Mouse (Mus musculus): ENCODE measurements around the gene Cyb561a3. TPM values are rescaled to one million over a fixed set of nuclear protein-coding genes. Genes with fewer than 3 reads are reported as not detected.
"Not testable (repeated sequence)": the region's sequence is repeated elsewhere in the genome, so short reads cannot be mapped to it uniquely, and the experiment has no call there.

The Cyb561a3 gene
- polyA plus RNA-seq (2015; fragmentation: Nextera tagmentation; extraction: Ambion mirVana): 16.6 and 16.7 TPM in 2 replicates

DNA sequence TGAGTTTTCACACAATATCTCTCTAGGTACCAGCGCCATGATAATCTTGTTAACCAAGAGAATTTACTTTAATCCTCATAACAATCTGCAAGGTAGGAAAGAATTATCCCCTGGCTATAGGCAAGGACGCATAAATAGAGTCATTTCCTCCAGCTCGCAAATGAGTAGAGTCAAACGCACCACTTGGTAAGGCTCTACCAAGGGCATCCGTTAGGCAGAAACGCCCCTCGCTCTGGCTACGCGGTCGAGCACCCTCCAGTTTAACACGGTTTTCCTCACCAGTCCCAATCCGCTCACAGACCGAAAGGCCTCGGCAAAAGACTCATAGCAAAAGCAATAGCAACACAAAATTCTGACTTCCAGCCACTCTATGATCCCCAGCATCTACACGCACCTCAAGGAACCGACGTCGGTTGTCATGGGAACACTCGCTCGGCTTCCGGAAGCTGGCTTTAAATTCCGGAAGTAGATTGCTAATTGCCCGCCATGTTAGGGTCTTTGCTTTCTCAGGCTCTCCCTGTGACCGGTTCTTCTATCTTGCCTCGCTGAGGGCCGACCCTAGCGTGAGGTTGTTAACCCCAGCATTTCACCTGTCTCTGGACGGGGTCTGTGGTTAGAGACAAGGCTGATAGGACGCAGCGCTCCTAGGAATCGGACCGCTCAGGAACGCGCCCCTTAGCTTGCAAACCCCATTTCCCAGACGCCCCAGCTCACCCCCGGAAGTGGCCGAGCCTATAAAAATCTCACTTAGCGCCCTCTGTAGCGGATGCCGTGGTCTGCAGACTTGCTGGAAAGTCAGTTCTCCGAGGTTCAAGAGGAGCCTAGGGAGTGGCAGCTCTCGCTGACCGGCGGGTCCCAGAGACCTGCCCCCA is at the start of gene Cyb561a3, which contains the start of gene Tmem138:
Gene Cyb561a3, plus strand, starts transcription at position 483 of the 872 bp plus-strand sequence.
Gene Tmem138, minus strand, starts transcription at position 673 of the 872 bp plus-strand sequence.
- WGBS: under 1% methylated on average over 44 of the region's 44 CpGs
- ATAC-seq (replicated peaks; ENCODE audit: low FRiP score): peak; percentile 97
- peaks cover 33% of the 10 kb centered on the region for H3K36me3 ChIP-seq
- H3K27ac ChIP-seq: peak within 1 kb of the TSS; percentile 96
- no peaks in the 10 kb centered on the region for H3K27me3 ChIP-seq
- peak within 1 kb of the TSS; percentile 81 for H3K4me2 ChIP-seq
- no peaks in the 10 kb centered on the region for H3K9me3 ChIP-seq (replicated peaks)
- peak within 1 kb of the TSS; percentile 76 for H3K4me3 ChIP-seq (replicated peaks)
- peak within 1 kb of the TSS; percentile 69 for H3K9ac ChIP-seq
- H3K4me1 ChIP-seq: peaks cover 17% of the 10 kb centered on the region

GRCm38 (mm10) chr19:10530082-10530481 is 46.9 kb upstream of the Cyb561a3 start:
- peaks cover 17% of the 10 kb centered on the region for H3K4me1 ChIP-seq
- whole genome bisulfite sequencing: 93% methylated on average over 1 of the region's 1 CpGs
- no peaks in the 10 kb centered on the region for H3K9me3 ChIP-seq (replicated peaks)
- peaks cover 65% of the 10 kb centered on the region for H3K36me3 ChIP-seq
- no peak overlapping the region for H3K4me2 ChIP-seq
- H3K4me3 ChIP-seq (replicated peaks): no peak overlapping the region
- no peak for ATAC-seq (replicated peaks; ENCODE audit: low FRiP score)
- no peak overlapping the region for H3K9ac ChIP-seq
- H3K27ac ChIP-seq: no peak overlapping the region
- no peaks in the 10 kb centered on the region for H3K27me3 ChIP-seq

DNA sequence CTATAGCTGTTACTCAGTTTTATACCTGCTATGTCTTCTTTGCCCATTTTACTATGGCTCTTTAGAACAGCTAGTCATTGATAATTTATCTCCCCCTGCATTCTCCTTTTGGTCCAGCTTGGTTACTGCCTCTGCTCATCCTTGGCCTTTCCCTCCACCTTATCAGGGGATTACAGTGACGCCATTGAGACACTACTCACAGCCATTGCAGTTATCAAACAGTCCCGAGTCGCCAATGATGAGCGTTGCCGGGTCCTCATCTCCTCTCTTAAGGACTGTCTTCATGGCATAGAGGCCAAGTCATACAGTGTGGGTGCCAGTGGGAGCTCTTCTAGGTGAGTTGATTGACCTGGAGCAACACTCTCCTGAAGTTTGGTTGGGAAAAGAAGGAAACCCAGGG is 37.5 kb upstream of the Cyb561a3 start:
- Histone ChIP-seq H3K27me3 (no peaks in the 10 kb centered on the region), H3K4me1 (no peaks in the 10 kb centered on the region), H3K27ac (no peak overlapping the region), H3K9me3 (replicated peaks) (no peaks in the 10 kb centered on the region), H3K36me3 (peaks cover 93% of the 10 kb centered on the region), H3K4me2 (no peak overlapping the region), H3K4me3 (replicated peaks) (no peak overlapping the region), H3K9ac (no peak overlapping the region)
- ATAC-seq (replicated peaks; ENCODE audit: low FRiP score): no peak
- WGBS: 95% methylated on average over 5 of the region's 5 CpGs

DNA sequence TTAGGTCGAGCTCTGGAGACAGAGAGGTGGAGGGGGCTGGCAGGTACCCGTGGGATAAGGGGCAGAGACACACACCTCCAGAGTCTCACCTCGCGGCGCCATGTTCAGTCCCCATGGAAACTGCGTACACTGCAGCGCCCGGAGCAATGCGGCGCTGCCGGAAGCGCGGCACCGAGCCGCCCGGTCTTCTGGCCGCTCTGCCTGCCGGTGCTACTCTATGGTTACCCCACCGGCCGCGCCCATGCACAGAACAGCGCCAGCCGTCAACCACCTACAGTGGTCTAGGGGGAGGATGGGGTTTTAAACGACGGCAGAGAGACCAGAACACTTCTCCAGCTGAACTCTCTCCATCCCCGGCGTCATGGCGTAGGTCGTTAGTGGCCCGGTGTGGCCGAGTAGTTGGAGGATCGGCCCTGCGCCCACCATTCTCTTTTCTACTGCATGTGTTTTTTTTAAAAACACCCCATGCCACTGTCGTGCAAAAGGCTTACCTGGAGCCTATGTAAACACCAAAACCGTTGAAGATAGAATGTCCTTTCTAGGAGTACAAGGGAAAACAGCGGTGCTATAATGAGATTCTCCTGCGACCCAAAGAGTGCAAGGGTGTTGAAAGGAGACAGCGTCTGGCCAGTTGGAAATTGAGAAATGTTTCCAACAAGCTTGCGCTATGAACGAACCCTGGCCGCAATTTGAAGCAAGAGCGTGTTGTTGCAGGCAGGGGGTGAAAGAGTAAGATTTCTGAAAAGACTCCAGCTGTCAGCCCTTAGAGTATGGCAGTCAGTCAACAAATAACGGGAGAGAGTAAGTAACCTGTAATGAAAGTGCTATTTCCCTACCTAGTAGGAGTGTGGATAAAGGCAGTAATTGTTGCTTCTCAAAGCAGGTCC is 21.1 kb upstream of the Cyb561a3 start, which contains the start of gene Tmem216:
Gene Tmem216, minus strand, starts transcription at position 615 of the 887 bp plus-strand sequence.
- H3K9me3 ChIP-seq (replicated peaks): no peaks in the 10 kb centered on the region
- H3K27ac ChIP-seq: peak within 1 kb of the TSS; percentile 77
- 1% methylated on average over 43 of the region's 43 CpGs for WGBS
- ATAC-seq (replicated peaks; ENCODE audit: low FRiP score): peak; percentile 97
- peak within 1 kb of the TSS; percentile 72 for H3K4me3 ChIP-seq (replicated peaks)
- H3K4me2 ChIP-seq: peak within 1 kb of the TSS; percentile 72
- H3K9ac ChIP-seq: peak within 1 kb of the TSS; percentile 61
- H3K4me1 ChIP-seq: peaks cover 15% of the 10 kb centered on the region
- H3K27me3 ChIP-seq: no peaks in the 10 kb centered on the region
- H3K36me3 ChIP-seq: peaks cover 18% of the 10 kb centered on the region

DNA sequence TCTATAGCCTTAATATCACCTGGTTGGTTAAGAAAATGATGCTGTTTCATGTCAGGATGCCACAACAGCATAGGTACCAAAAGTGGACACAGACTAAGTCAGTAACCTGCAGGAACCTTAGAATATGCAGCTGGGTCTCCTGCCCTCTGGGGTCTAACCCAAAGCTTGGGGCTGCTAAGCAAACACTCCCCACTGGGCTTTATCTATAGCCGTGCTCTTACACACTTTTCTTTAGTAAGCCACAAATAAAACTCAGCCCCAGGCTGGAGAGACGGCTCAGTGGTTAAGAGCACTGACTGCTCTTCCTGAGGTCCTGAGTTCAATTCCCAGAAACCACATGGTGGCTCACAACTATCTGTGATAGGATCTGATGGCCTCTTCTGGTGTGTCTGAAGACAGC is 20.0 kb upstream of the Cyb561a3 start:
- 57% methylated on average over 2 of the region's 2 CpGs for WGBS
- no peak overlapping the region for H3K27ac ChIP-seq
- peaks cover 17% of the 10 kb centered on the region for H3K4me1 ChIP-seq
- ATAC-seq (replicated peaks; ENCODE audit: low FRiP score): no peak
- H3K36me3 ChIP-seq: peaks cover 7% of the 10 kb centered on the region
- no peak overlapping the region for H3K9ac ChIP-seq
- H3K27me3 ChIP-seq: no peaks in the 10 kb centered on the region
- H3K4me2 ChIP-seq: no peak overlapping the region
- no peaks in the 10 kb centered on the region for H3K9me3 ChIP-seq (replicated peaks)
- H3K4me3 ChIP-seq (replicated peaks): no peak overlapping the region

DNA sequence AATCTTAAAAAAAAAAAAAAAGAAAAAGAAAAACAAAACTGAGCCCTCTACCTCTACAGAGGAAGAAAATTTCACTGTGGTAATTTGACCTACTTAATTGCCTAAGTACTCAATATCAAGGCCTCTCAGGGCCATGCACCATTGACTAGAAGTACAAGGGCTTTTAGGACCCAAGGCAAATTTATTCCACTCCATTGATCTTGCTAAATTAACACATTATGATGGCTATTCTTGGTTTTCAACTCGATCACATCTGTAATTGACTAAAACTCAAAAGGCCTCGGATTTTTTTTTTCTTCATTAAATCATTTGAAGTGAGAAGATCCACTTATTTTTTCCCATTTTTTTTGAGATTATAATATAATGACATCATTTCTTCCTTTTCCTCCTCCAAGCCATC is 19.5 kb upstream of the Cyb561a3 start:
- Histone ChIP-seq H3K27me3 (no peaks in the 10 kb centered on the region), H3K9ac (no peak overlapping the region), H3K27ac (no peak overlapping the region), H3K36me3 (peaks cover 4% of the 10 kb centered on the region), H3K4me1 (peaks cover 18% of the 10 kb centered on the region), H3K9me3 (replicated peaks) (no peaks in the 10 kb centered on the region), H3K4me3 (replicated peaks) (no peak overlapping the region), H3K4me2 (no peak overlapping the region)
- 40% methylated on average over 2 of the region's 2 CpGs for WGBS
- ATAC-seq (replicated peaks; ENCODE audit: low FRiP score): no peak

DNA sequence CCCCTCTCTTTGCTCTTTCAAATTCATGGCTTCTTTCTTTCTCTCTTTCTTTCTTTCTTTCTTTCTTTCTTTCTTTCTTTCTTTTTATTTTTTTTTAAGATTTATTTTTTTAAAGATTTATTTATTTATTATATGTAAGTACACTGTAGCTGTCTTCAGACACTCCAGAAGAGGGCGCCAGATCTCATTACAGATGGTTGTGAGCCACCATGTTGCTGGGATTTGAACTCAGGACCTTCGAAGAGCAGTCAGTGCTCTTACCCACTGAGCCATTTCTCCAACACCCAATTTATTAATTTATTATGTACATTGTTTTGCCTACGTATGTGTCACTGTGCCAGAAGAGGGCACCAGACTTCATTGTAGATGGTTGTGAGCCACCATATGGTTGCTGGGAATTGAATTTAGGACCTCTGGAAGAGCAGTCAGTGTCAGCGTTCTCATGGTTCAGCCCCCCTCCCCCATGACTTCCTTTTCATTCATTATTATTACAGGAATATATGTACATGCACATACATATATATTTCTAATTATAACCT is 19.1 kb upstream of the Cyb561a3 start:
- H3K36me3 ChIP-seq; ATAC-seq (replicated peaks; ENCODE audit: low FRiP score); H3K27ac ChIP-seq; H3K9me3 ChIP-seq (replicated peaks); H3K27me3 ChIP-seq; H3K4me2 ChIP-seq; H3K9ac ChIP-seq; H3K4me3 ChIP-seq (replicated peaks): not testable (repeated sequence)
- H3K4me1 ChIP-seq: peaks cover 18% of the 10 kb centered on the region
- 75% methylated on average over 4 of the region's 4 CpGs for WGBS

DNA sequence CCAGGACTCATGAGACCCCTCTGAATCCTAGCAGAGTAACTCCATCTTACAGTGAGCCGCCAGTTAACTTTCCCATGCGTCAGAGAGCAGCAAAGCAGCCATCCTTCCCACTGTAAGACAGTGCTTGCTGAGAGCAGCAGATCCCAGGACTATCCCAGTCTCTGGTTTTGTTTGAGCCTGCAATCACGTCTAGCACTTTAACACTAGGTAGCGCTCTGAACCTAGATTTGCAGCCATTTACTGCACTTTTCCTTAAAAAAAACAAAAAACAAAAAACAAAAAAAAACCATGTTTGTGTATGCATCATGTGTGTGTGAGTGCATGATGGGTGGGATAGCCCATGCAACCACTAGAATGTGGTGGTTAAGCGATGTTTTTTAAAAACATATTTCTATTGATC is 16.9 kb upstream of the Cyb561a3 start:
- Histone ChIP-seq H3K4me3 (replicated peaks) (no peak overlapping the region), H3K27ac (no peak overlapping the region), H3K9ac (no peak overlapping the region), H3K27me3 (0 out of 2 replicates have a peak, but pooled peaks cover 4% of the 10 kb centered on the region), H3K4me1 (peaks cover 11% of the 10 kb centered on the region), H3K36me3 (no peaks in the 10 kb centered on the region), H3K9me3 (replicated peaks) (no peaks in the 10 kb centered on the region), H3K4me2 (no peak overlapping the region)
- WGBS: 44% methylated on average over 5 of the region's 5 CpGs
- no peak for ATAC-seq (replicated peaks; ENCODE audit: low FRiP score)

- peak overlapping the region; percentile 60 for H3K27ac ChIP-seq
- no peak overlapping the region for H3K9ac ChIP-seq
- 59% methylated on average over 6 of the region's 6 CpGs for WGBS
- H3K4me1 ChIP-seq: 0 out of 2 replicates have a peak, but pooled peaks cover 3% of the 10 kb centered on the region
- H3K4me3 ChIP-seq (replicated peaks): no peak overlapping the region
- no peaks in the 10 kb centered on the region for H3K9me3 ChIP-seq (replicated peaks)
- no peaks in the 10 kb centered on the region for H3K36me3 ChIP-seq
- ATAC-seq (replicated peaks; ENCODE audit: low FRiP score): no peak
- H3K27me3 ChIP-seq: 0 out of 2 replicates have a peak, but pooled peaks cover 4% of the 10 kb centered on the region
- no peak overlapping the region for H3K4me2 ChIP-seq
Observed at GRCm38 (mm10) chr19:10561558-10562314, 15.2 kb upstream of the Cyb561a3 start.

- Histone ChIP-seq H3K27me3 (0 out of 2 replicates have a peak, but pooled peaks cover 4% of the 10 kb centered on the region), H3K4me2 (no peak overlapping the region), H3K9me3 (replicated peaks) (no peaks in the 10 kb centered on the region), H3K4me1 (0 out of 2 replicates have a peak, but pooled peaks cover 3% of the 10 kb centered on the region), H3K36me3 (no peaks in the 10 kb centered on the region), H3K9ac (no peak overlapping the region), H3K4me3 (replicated peaks) (no peak overlapping the region), H3K27ac (peak overlapping the region; percentile 60)
- ATAC-seq (replicated peaks; ENCODE audit: low FRiP score): no peak
- 69% methylated on average over 5 of the region's 5 CpGs for WGBS
Observed at GRCm38 (mm10) chr19:10562351-10562750, 14.6 kb upstream of the Cyb561a3 start.

DNA sequence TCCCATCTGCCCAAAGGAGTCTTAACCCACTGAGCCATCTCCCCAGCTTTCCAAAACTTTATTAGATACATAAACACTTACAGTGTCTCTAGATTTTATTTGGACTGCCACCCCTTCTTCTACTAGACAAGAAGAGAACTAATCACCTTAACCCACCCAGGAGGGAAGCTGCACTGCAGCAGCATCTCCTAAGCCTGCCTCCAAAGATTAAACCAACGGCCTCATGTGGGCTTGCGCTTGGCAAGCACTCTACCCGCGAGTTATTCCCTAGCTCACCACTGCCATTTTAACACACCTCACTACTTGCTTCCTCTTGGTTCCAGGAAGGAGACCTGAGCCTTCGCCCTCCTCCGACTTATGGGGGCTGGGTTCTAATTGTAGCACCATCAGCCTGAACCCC is 12.7 kb upstream of the Cyb561a3 start:
- H3K4me3 ChIP-seq (replicated peaks): no peak overlapping the region
- 78% methylated on average over 6 of the region's 6 CpGs for WGBS
- no peaks in the 10 kb centered on the region for H3K9me3 ChIP-seq (replicated peaks)
- no peak overlapping the region for H3K4me2 ChIP-seq
- H3K36me3 ChIP-seq: peaks cover 4% of the 10 kb centered on the region
- 0 out of 2 replicates have a peak, but pooled peaks cover 3% of the 10 kb centered on the region for H3K4me1 ChIP-seq
- no peak overlapping the region for H3K9ac ChIP-seq
- H3K27me3 ChIP-seq: 0 out of 2 replicates have a peak, but pooled peaks cover 4% of the 10 kb centered on the region
- no peak overlapping the region for H3K27ac ChIP-seq
- ATAC-seq (replicated peaks; ENCODE audit: low FRiP score): no peak

Measured in kidney, embryonic 15.5 days (tissue).